Mouse (Mus musculus) lung, postnatal 25 days (tissue): Measurements from ENCODE around the gene Fgfr3.

ENCODE experiments used
- DNase-seq: peaks from one replicate; pipeline ENCODE4 v3.0.0; 2022; ENCODE audit warnings: low spot score

Gene Fgfr3

GRCm38 (mm10) chr5:33730516-33730915, 9.0 kb downstream of the Fgfr3 start:
- DNase-seq, result peak; percentile 41

- DNase-seq, result peak; percentile 33
Measured at GRCm38 (mm10) chr5:33731051-33731450, 9.6 kb downstream of the Fgfr3 start.

GRCm38 (mm10) chr5:33733837-33734236, 12.4 kb downstream of the Fgfr3 start:
- no peak for DNase-seq

- no peak for DNase-seq
Measured at GRCm38 (mm10) chr5:33735412-33736092, 14.1 kb downstream of the Fgfr3 start.

- no peak for DNase-seq
Measured at GRCm38 (mm10) chr5:33736230-33736629, 14.8 kb downstream of the Fgfr3 start.

- peak; percentile 75 for DNase-seq
Measured at GRCm38 (mm10) chr5:33737903-33738321, 16.4 kb downstream of the Fgfr3 start.

GRCm38 (mm10) chr5:33738341-33738740, 16.9 kb downstream of the Fgfr3 start:
- no peak for DNase-seq

- DNase-seq, result no peak
Measured at GRCm38 (mm10) chr5:33740548-33740947, 19.1 kb downstream of the Fgfr3 start.

GRCm38 (mm10) chr5:33743481-33743880, 22.0 kb downstream of the Fgfr3 start:
- DNase-seq, result no peak

GRCm38 (mm10) chr5:33777195-33777594, 55.7 kb downstream of the Fgfr3 start:
- DNase-seq, result no peak

- no peak for DNase-seq
Measured at GRCm38 (mm10) chr5:33781964-33782344, 60.5 kb downstream of the Fgfr3 start.

- DNase-seq, result peak; percentile 96
Measured at GRCm38 (mm10) chr5:33782345-33782998, 61.0 kb downstream of the Fgfr3 start, which contains the start of gene Letm1. Gene Letm1 (minus strand): TSS chr5:33782817.

GRCm38 (mm10) chr5:33782999-33783390, 61.5 kb downstream of the Fgfr3 start:
- no peak for DNase-seq
